Mouse (Mus musculus): ENCODE measurements around the gene Tmbim1. TPM values are rescaled to one million over a fixed set of nuclear protein-coding genes. Genes with fewer than 3 reads are reported as not detected.
A peak's percentile ranks its signal among the peaks of the same experiment; 100 is the strongest.

The Tmbim1 gene
- polyA plus RNA-seq (2014; fragmentation: Nextera tagmentation; extraction: Ambion mirVana): 3.7 and 4.9 TPM in 2 replicates

DNA sequence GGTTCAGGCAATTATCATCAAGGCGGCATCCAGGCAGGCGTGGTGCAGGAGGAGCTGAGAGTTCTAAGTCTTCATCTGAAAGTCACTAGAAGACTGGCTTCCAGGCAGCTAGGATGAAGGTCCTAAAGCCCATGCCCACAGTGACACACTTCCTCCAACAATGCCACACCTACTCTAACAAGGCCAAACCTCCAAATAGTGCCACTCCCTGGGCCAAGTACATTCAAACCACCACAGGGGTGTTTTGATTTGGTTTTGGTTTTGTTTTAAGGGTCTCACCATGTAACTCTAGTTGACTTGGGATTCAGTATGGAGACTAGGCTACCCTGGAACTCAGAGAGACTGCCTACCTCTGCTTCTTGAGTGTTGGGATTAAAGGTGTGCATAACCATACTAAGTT, at the start of gene Tmbim1:
Gene Tmbim1, minus strand, starts transcription at position 101 of the 400 bp plus-strand sequence.
- H3K4me2 ChIP-seq (ENCODE audit: low read length): peak within 1 kb of the TSS; percentile 75

DNA sequence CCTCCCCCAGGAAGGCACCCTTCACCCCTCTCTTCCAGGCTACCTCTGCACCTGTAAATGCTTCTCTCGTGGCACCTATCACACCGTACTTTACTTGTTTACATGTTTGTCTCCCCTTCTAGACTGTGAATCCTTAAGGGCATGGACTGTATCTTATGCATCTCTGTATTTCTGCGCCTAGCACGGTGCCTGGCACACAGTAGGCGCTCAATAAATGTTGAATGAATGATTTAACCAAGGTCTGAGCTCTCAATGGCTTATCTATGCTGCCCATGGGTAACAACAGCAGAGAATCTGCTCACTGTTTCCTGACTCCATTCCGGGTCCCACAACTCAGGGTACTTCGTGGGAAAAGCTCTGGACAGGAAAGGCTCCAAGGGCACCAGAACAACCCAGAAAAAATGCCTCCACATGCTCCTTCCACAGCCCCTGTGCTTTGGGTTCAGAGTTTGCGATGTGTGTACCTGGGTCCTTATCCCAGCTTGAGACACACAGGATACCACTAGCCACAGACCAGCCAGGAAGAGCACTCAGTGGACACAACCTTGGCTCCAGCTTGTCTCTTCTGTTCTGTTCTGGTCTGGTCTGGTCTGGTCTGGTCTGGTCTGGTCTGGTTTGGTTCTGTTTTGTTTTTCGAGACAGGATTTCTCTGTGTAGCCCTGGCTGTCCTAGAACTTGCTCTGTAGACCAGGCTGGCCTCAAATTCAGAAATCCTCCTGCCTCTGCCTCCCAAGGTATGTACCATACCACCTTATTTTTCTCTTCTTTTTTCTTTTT, 48.2 kb upstream of the Tmbim1 start:
- H3K4me2 ChIP-seq (ENCODE audit: low read length): no peak overlapping the region
- no peak overlapping the region for H3K9ac ChIP-seq (ENCODE audit: low read length)
- ATAC-seq (no peak), DNase-seq (ENCODE audit: low spot score) (no peak)
- no peaks in the 10 kb centered on the region for H3K27me3 ChIP-seq (replicated peaks; ENCODE audit: control insufficient read depth, insufficient read depth, low read length)
- no peak overlapping the region for H3K4me3 ChIP-seq (ENCODE audit: low read depth, low read length)
- peaks cover 13% of the 10 kb centered on the region for H3K36me3 ChIP-seq (ENCODE audit: control insufficient read depth, insufficient read depth, low read length)
- no peak overlapping the region for H3K27ac ChIP-seq (ENCODE audit: low read depth, low read length)
- no peaks in the 10 kb centered on the region for H3K9me3 ChIP-seq (replicated peaks; ENCODE audit: control insufficient read depth, low read length)
- WGBS: 97% methylated on average over 9 of the region's 9 CpGs
- H3K4me1 ChIP-seq (ENCODE audit: control insufficient read depth, insufficient read depth, low read length): no peaks in the 10 kb centered on the region

More for the DNA sequence above, at the start of gene Tmbim1:
- Histone ChIP-seq H3K9ac (ENCODE audit: low read length) (no peak within 1 kb of the TSS), H3K4me3 (ENCODE audit: low read depth, low read length) (no peak within 1 kb of the TSS), H3K9me3 (replicated peaks; ENCODE audit: control insufficient read depth, low read length) (no peaks in the 10 kb centered on the region), H3K36me3 (ENCODE audit: control insufficient read depth, insufficient read depth, low read length) (0 out of 2 replicates have a peak, but pooled peaks cover 2% of the 10 kb centered on the region), H3K4me1 (ENCODE audit: control insufficient read depth, insufficient read depth, low read length) (peaks cover 9% of the 10 kb centered on the region), H3K27ac (ENCODE audit: low read depth, low read length) (no peak within 1 kb of the TSS), H3K27me3 (replicated peaks; ENCODE audit: control insufficient read depth, insufficient read depth, low read length) (peaks cover 10% of the 10 kb centered on the region)
- no peak for DNase-seq (ENCODE audit: low spot score)
- 92% methylated on average over 2 of the region's 2 CpGs for WGBS
- no peak for ATAC-seq

DNA sequence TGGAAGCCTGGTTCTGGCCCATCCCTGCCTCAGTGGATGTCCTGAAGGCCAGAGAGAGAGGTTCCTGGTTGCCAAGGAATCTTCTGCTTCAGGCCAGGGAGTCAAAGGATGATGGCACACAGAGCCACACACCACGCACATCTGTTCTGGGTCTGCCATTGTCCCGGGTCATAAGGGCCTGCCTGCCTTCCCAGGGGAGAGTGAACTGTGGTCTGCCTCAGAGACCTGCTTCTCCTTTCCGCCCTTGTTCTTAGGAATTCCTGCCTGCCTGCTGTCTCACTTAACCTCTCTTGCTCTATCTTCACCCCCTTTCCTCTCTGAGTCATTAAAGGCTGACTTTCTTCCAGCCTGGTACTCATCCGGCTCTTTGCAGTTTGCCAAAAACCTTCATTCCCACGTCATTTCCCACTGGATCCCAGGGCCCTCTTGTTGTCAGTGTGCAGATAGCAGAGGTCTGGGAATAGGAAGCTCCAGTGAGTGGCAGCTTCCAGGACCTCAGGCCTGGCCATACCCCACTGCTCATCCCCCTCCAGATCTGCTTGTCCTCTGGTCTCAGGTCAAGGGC, 47.2 kb upstream of the Tmbim1 start:
- 86% methylated on average over 5 of the region's 5 CpGs for WGBS

DNA sequence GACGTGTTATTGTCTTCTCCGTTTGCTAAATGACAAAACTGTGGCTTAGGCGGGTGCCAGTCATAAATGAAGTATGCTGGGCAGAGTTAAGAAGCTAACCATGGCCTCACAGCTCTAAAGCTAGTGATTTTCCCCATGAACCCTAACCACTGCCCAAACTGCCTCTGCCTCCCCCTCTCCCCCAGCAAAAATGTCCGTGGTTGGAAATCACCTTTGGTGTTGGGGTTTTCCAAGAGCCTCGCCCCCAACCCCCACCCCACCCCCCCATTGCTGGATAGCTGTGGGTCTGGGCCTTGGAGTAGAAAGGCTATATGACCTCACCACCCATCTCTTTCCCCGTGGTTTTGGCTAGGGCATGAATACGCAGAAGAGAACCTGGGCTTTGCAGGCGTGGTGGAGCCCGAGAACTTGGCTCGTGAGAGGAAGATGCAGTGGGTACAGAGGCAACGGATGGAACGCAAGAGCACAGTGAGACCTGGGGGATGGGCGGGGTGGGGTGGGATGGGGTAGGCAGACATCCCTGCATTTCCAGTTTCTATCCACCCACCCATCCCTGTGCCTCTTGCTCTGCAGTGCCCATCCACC, 45.9 kb upstream of the Tmbim1 start:
- H3K9ac ChIP-seq (ENCODE audit: low read length): no peak overlapping the region
- ATAC-seq: no peak
- H3K4me1 ChIP-seq (ENCODE audit: control insufficient read depth, insufficient read depth, low read length): no peaks in the 10 kb centered on the region
- H3K36me3 ChIP-seq (ENCODE audit: control insufficient read depth, insufficient read depth, low read length): peaks cover 13% of the 10 kb centered on the region
- H3K27ac ChIP-seq (ENCODE audit: low read depth, low read length): no peak overlapping the region
- H3K9me3 ChIP-seq (replicated peaks; ENCODE audit: control insufficient read depth, low read length): no peaks in the 10 kb centered on the region
- no peaks in the 10 kb centered on the region for H3K27me3 ChIP-seq (replicated peaks; ENCODE audit: control insufficient read depth, insufficient read depth, low read length)
- 92% methylated on average over 13 of the region's 13 CpGs for WGBS
- H3K4me3 ChIP-seq (ENCODE audit: low read depth, low read length): no peak overlapping the region
- DNase-seq (ENCODE audit: low spot score): no peak
- H3K4me2 ChIP-seq (ENCODE audit: low read length): no peak overlapping the region

More for the DNA sequence above, 47.2 kb upstream of the Tmbim1 start:
- Histone ChIP-seq H3K4me3 (ENCODE audit: low read depth, low read length) (no peak overlapping the region), H3K27me3 (replicated peaks; ENCODE audit: control insufficient read depth, insufficient read depth, low read length) (no peaks in the 10 kb centered on the region), H3K36me3 (ENCODE audit: control insufficient read depth, insufficient read depth, low read length) (peaks cover 13% of the 10 kb centered on the region), H3K9ac (ENCODE audit: low read length) (no peak overlapping the region), H3K4me1 (ENCODE audit: control insufficient read depth, insufficient read depth, low read length) (no peaks in the 10 kb centered on the region), H3K27ac (ENCODE audit: low read depth, low read length) (no peak overlapping the region), H3K4me2 (ENCODE audit: low read length) (no peak overlapping the region), H3K9me3 (replicated peaks; ENCODE audit: control insufficient read depth, low read length) (no peaks in the 10 kb centered on the region)
- no peak for ATAC-seq
- DNase-seq (ENCODE audit: low spot score): no peak

DNA sequence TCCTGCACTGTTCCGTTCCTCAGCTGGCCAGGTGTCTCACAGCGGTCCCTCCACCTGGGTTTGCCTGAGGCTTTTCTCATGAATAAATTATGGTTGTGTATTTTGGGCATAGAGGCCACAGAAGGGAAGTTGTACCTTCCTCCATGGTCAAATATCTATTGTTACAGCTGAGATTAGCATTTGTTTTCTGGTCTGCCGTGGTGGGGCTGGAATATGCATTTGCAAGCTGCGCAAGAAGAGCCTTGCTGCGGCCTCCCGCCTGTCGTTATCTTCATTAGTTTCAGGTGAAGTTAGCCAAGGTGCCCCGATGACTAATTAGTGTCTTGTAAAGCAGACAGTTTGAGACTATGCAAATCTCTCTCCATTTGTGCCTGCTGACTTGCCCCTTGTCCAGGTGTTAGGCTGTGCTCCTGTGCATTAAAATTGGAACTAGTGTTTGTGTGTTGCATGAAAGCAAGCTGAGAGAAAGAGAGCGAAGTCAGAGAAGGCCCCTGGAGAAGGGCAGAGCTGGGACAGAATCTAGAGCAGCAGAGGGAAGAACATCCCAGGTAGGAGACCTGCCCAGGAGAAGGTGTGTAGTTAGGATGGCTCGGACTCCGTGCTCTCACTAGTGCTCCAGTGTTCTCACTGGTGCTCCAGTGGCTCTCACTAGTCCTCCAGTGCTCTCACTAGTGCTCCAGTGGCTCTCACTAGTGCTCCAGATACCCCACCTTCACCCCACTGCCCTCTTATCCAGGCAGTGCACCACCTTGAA, 38.9 kb upstream of the Tmbim1 start:
- WGBS: 69% methylated on average over 11 of the region's 11 CpGs
- Histone ChIP-seq H3K9me3 (replicated peaks; ENCODE audit: control insufficient read depth, low read length) (no peaks in the 10 kb centered on the region), H3K27me3 (replicated peaks; ENCODE audit: control insufficient read depth, insufficient read depth, low read length) (no peaks in the 10 kb centered on the region), H3K36me3 (ENCODE audit: control insufficient read depth, insufficient read depth, low read length) (no peaks in the 10 kb centered on the region), H3K4me3 (ENCODE audit: low read depth, low read length) (no peak overlapping the region), H3K4me2 (ENCODE audit: low read length) (no peak overlapping the region), H3K4me1 (ENCODE audit: control insufficient read depth, insufficient read depth, low read length) (no peaks in the 10 kb centered on the region), H3K9ac (ENCODE audit: low read length) (no peak overlapping the region), H3K27ac (ENCODE audit: low read depth, low read length) (no peak overlapping the region)
- ATAC-seq (no peak), DNase-seq (ENCODE audit: low spot score) (no peak)

DNA sequence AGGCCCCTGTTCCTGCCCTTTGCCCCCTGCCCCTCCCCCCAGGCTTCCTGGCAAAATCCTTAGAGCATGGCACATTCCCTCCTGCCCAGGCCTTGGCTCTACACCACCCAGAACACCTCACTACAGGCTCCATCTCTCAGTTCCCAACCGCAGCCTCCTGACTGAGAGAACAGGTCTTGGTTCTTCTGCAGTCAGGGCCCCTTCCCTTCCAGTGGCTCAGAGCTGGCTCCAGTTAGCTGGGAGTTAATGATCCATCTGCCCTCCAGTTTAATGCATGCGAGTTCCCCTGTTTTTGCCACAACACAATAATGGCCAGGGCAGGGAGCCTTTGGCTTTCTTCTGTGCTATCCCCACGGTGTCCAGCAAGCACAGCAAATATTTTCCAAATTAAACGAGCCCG, 37.7 kb upstream of the Tmbim1 start:
- Histone ChIP-seq H3K4me1 (ENCODE audit: control insufficient read depth, insufficient read depth, low read length) (no peaks in the 10 kb centered on the region), H3K36me3 (ENCODE audit: control insufficient read depth, insufficient read depth, low read length) (no peaks in the 10 kb centered on the region), H3K27me3 (replicated peaks; ENCODE audit: control insufficient read depth, insufficient read depth, low read length) (no peaks in the 10 kb centered on the region), H3K27ac (ENCODE audit: low read depth, low read length) (no peak overlapping the region), H3K4me2 (ENCODE audit: low read length) (no peak overlapping the region), H3K4me3 (ENCODE audit: low read depth, low read length) (no peak overlapping the region), H3K9me3 (replicated peaks; ENCODE audit: control insufficient read depth, low read length) (no peaks in the 10 kb centered on the region), H3K9ac (ENCODE audit: low read length) (no peak overlapping the region)
- DNase-seq (ENCODE audit: low spot score): no peak
- 51% methylated on average over 5 of the region's 5 CpGs for WGBS
- no peak for ATAC-seq

DNA sequence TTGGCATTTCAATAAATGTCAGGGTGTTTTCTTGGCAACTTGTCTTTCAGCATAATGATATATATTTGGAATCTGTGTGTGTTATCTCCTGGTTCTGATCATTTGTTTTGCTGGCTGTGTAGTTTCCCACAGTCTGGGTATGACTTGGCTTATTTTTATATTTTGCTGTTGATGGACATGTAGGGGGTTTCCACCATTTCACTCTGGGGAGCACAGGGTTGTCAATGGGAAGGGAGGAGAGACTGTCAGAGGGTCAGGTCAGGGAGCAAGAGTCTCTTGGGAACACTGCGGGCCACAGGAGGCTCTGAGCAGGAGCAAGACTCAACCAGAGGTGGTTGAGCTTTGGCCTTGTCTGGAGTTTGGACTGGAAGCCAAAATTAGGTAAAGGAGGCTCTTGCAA, 36.9 kb upstream of the Tmbim1 start:
- WGBS: 100% methylated on average over 1 of the region's 1 CpGs
- no peak for ATAC-seq

DNA sequence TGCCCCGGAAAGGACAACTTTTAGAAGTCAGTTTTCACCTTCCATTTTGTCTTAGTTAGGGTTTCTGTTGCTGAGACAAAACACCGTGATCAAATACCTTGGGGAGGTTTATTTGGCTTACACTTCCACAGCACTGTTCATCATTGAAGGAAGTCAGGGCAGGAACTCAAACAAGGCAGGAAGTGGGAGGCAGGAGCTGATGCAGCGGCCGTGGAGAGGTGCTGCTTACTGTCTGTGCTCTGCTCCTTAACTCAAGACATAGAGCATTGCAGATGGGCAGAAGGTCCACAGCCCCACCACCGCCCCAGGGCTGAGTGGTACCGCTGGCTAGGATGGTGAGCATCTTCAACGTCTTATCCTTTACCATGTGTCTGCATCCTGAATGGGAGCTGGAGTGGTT, 36.5 kb upstream of the Tmbim1 start:
- Histone ChIP-seq H3K4me1 (ENCODE audit: control insufficient read depth, insufficient read depth, low read length) (no peaks in the 10 kb centered on the region), H3K4me2 (ENCODE audit: low read length) (no peak overlapping the region), H3K36me3 (ENCODE audit: control insufficient read depth, insufficient read depth, low read length) (no peaks in the 10 kb centered on the region), H3K27ac (ENCODE audit: low read depth, low read length) (no peak overlapping the region), H3K4me3 (ENCODE audit: low read depth, low read length) (no peak overlapping the region), H3K9me3 (replicated peaks; ENCODE audit: control insufficient read depth, low read length) (no peaks in the 10 kb centered on the region), H3K9ac (ENCODE audit: low read length) (no peak overlapping the region), H3K27me3 (replicated peaks; ENCODE audit: control insufficient read depth, insufficient read depth, low read length) (no peaks in the 10 kb centered on the region)
- WGBS: 95% methylated on average over 7 of the region's 7 CpGs
- no peak for DNase-seq (ENCODE audit: low spot score)
- no peak for ATAC-seq

More for the DNA sequence above, 36.9 kb upstream of the Tmbim1 start:
- Histone ChIP-seq H3K4me3 (ENCODE audit: low read depth, low read length) (no peak overlapping the region), H3K9ac (ENCODE audit: low read length) (no peak overlapping the region), H3K27ac (ENCODE audit: low read depth, low read length) (no peak overlapping the region), H3K4me1 (ENCODE audit: control insufficient read depth, insufficient read depth, low read length) (no peaks in the 10 kb centered on the region), H3K4me2 (ENCODE audit: low read length) (no peak overlapping the region), H3K36me3 (ENCODE audit: control insufficient read depth, insufficient read depth, low read length) (no peaks in the 10 kb centered on the region), H3K9me3 (replicated peaks; ENCODE audit: control insufficient read depth, low read length) (no peaks in the 10 kb centered on the region), H3K27me3 (replicated peaks; ENCODE audit: control insufficient read depth, insufficient read depth, low read length) (no peaks in the 10 kb centered on the region)
- DNase-seq (ENCODE audit: low spot score): no peak

Data from forebrain, embryonic 14.5 days (tissue).